Mouse (Mus musculus): ENCODE data around the gene Rab32.

GRCm38 (mm10) chr10:10546623-10547022 lies 11.4 kb downstream of the Rab32 start:
- TF ChIP-seq CTCF (conservative IDR thresholded peaks at IDR 0.05; ENCODE audit: low read length), result no peak
- no peak for TF ChIP-seq POU5F1 (IDR thresholded peaks at IDR 0.05; ENCODE audit: borderline replicate concordance, low read length)
